Mouse (Mus musculus) C2C12 (cell line): Measurements from ENCODE around the gene Syne1.

ENCODE experiments used
- CTCF ChIP-seq: IDR thresholded peaks from one replicate; pipeline ENCODE4 v1.5.1; 2011; ENCODE audit not compliant: control insufficient read depth, insufficient read depth, insufficient read length
- MAX ChIP-seq: IDR thresholded peaks from one replicate; pipeline ENCODE4 v1.6.1; 2011; ENCODE audit warnings: mild to moderate bottlenecking, control low read depth
- MYOD1 ChIP-seq: IDR thresholded peaks from one replicate; pipeline ENCODE4 v1.6.1; 2011; ENCODE audit warnings: low read depth; ENCODE audit not compliant: control insufficient read depth, insufficient read length

GRCm38 (mm10) chr10:4974246-4974645, 577.0 kb downstream of the Syne1 start:
- TF ChIP-seq CTCF (no peak), MAX (no peak), MYOD1 (no peak)
